Mouse (Mus musculus) embryonic facial prominence, embryonic 11.5 days (tissue): ENCODE measurements at regions not wholly inside any gene's neighbourhood (a gene's known extent, or its start where the extent isn't known, plus 50 kb on each side); places are given as distances from the start of the nearest gene placed in this dataset.

ENCODE experiments used
- ATAC-seq: fragments of 200-750 bp; cut with Nextera tagmentation; replicated peaks from 2 replicates; pipeline ENCODE4 v1.8.0; 2017; ENCODE audit warnings: low read depth; ENCODE audit not compliant: insufficient number of reproducible peaks, low FRiP score, low TSS enrichment
- DNase-seq: peaks from one replicate; pipeline ENCODE4 v3.0.0-alpha.2; 2015; ENCODE audit warnings: low spot score
- H3K27ac ChIP-seq: fragments of 300-500 bp; sonication (generic); replicated peaks from 2 replicates; pipeline ENCODE4 v1.5.1; 2014; ENCODE audit warnings: mild to moderate bottlenecking, low read depth, low read length, control low read depth
- H3K27me3 ChIP-seq: fragments of 300-500 bp; sonication (generic); 2 replicates; pipeline ENCODE4 v1.6.1; 2014; ENCODE audit warnings: mild to moderate bottlenecking, low read length, moderate library complexity, mixed read lengths; ENCODE audit not compliant: control insufficient read depth, insufficient read depth
- H3K36me3 ChIP-seq: fragments of 300-500 bp; sonication (generic); replicated peaks from 2 replicates; pipeline ENCODE4 v1.6.1; 2014; ENCODE audit warnings: low read depth, mild to moderate bottlenecking, low read length, moderate library complexity, mixed read lengths; ENCODE audit not compliant: control insufficient read depth, insufficient read depth
- H3K4me1 ChIP-seq: fragments of 300-500 bp; sonication (generic); 2 replicates; pipeline ENCODE4 v1.6.1; 2014; ENCODE audit warnings: low read length, mixed read lengths; ENCODE audit not compliant: control insufficient read depth, insufficient read depth
- H3K4me2 ChIP-seq: fragments of 300-500 bp; sonication (generic); 2 replicates; pipeline ENCODE4 v1.6.1; 2014; ENCODE audit warnings: low read depth, mild to moderate bottlenecking, control low read depth, low read length, moderate library complexity
- H3K4me3 ChIP-seq: fragments of 300-500 bp; sonication (generic); 2 replicates; pipeline ENCODE4 v1.5.1; 2014; ENCODE audit warnings: low read depth, low read length, control low read depth
- H3K9ac ChIP-seq: fragments of 300-500 bp; sonication (generic); replicated peaks from 2 replicates; pipeline ENCODE4 v1.6.1; 2014; ENCODE audit warnings: mild to moderate bottlenecking, control low read depth, low read length
- H3K9me3 ChIP-seq: fragments of 300-500 bp; sonication (generic); replicated peaks from 2 replicates; pipeline ENCODE4 v1.6.1; 2016; ENCODE audit warnings: mild to moderate bottlenecking, low read length, inconsistent platforms, mixed read lengths; ENCODE audit not compliant: control insufficient read depth
- WGBS: fragments of 180-500 bp; shearing (Covaris S2); extraction: QIAGEN DNeasy Blood & Tissue Kit; methylation state at CpG from one replicate; pipeline ENCODE4 v1.1.7; 2014; 5-methylcytosine and 5-hydroxymethylcytosine counted together

- Histone ChIP-seq H3K4me1 (no peaks in the 10 kb centered on the region), H3K36me3 (no peaks in the 10 kb centered on the region), H3K9ac (no peak overlapping the region), H3K9me3 (no peaks in the 10 kb centered on the region; the same call in 1 of the 2 replicates), H3K4me3 (no peak overlapping the region), H3K4me2 (no peak overlapping the region), H3K27me3 (no peaks in the 10 kb centered on the region), H3K27ac (no peak overlapping the region)
- whole genome bisulfite sequencing, result 86% methylated on average over 7 of the region's 7 CpGs
- DNase-seq (no peak), ATAC-seq (no peak)
Measured at GRCm38 (mm10) chr1:92292681-92293380, 97.3 kb upstream of the Hdac4 start.

- H3K4me3 ChIP-seq, result no peak overlapping the region
- H3K27me3 ChIP-seq, result no peaks in the 10 kb centered on the region
- ATAC-seq (no peak), DNase-seq (no peak)
- no peaks in the 10 kb centered on the region for H3K9me3 ChIP-seq
- WGBS, result 88% methylated on average over 1 of the region's 1 CpGs
- no peak overlapping the region for H3K27ac ChIP-seq
- H3K4me1 ChIP-seq, result no peaks in the 10 kb centered on the region
- no peak overlapping the region for H3K4me2 ChIP-seq
- H3K9ac ChIP-seq, result no peak overlapping the region
- H3K36me3 ChIP-seq, result no peaks in the 10 kb centered on the region
Measured at GRCm38 (mm10) chr1:92286966-92287342, 91.5 kb upstream of the Hdac4 start.

- no peak overlapping the region for H3K27ac ChIP-seq
- H3K9me3 ChIP-seq, result no peaks in the 10 kb centered on the region
- H3K4me2 ChIP-seq, result no peak overlapping the region
- no peak overlapping the region for H3K4me3 ChIP-seq
- DNase-seq, result no peak
- H3K27me3 ChIP-seq, result no peaks in the 10 kb centered on the region
- peak; percentile 56; the same call in 1 of the 2 replicates for ATAC-seq
- no peak overlapping the region for H3K9ac ChIP-seq
- H3K36me3 ChIP-seq, result no peaks in the 10 kb centered on the region
- no peaks in the 10 kb centered on the region for H3K4me1 ChIP-seq
- WGBS, result 65% methylated on average over 21 of the region's 21 CpGs
Measured at GRCm38 (mm10) chr1:92286013-92286965, 90.8 kb upstream of the Hdac4 start.

- H3K4me2 ChIP-seq, result no peak overlapping the region
- ATAC-seq, result no peak
- no peaks in the 10 kb centered on the region for H3K4me1 ChIP-seq
- H3K9me3 ChIP-seq, result no peaks in the 10 kb centered on the region
- no peaks in the 10 kb centered on the region for H3K36me3 ChIP-seq
- WGBS, result 83% methylated on average over 4 of the region's 4 CpGs
- no peak overlapping the region for H3K27ac ChIP-seq
- no peak for DNase-seq
- no peak overlapping the region for H3K4me3 ChIP-seq
- no peak overlapping the region for H3K9ac ChIP-seq
- H3K27me3 ChIP-seq, result no peaks in the 10 kb centered on the region
Measured at GRCm38 (mm10) chr1:92284155-92284554, 88.7 kb upstream of the Hdac4 start.

GRCm38 (mm10) chr1:92277199-92277747 is 81.8 kb upstream of the Hdac4 start:
- H3K27ac ChIP-seq, result no peak overlapping the region
- no peaks in the 10 kb centered on the region for H3K9me3 ChIP-seq
- no peaks in the 10 kb centered on the region for H3K27me3 ChIP-seq
- no peak for ATAC-seq
- 77% methylated on average over 5 of the region's 5 CpGs for WGBS
- DNase-seq, result no peak
- H3K4me2 ChIP-seq, result no peak overlapping the region
- no peak overlapping the region for H3K9ac ChIP-seq
- H3K4me3 ChIP-seq, result no peak overlapping the region
- H3K4me1 ChIP-seq, result no peaks in the 10 kb centered on the region
- no peaks in the 10 kb centered on the region for H3K36me3 ChIP-seq

GRCm38 (mm10) chr1:92275388-92275787 is 79.9 kb upstream of the Hdac4 start:
- H3K9me3 ChIP-seq, result no peaks in the 10 kb centered on the region
- ATAC-seq, result no peak

GRCm38 (mm10) chr1:92273760-92274159 is 78.3 kb upstream of the Hdac4 start:
- DNase-seq (no peak), ATAC-seq (no peak)
- WGBS, result 76% methylated on average over 2 of the region's 2 CpGs
- H3K27me3 ChIP-seq, result no peaks in the 10 kb centered on the region
- H3K4me2 ChIP-seq, result no peak overlapping the region
- H3K27ac ChIP-seq, result no peak overlapping the region
- no peaks in the 10 kb centered on the region for H3K36me3 ChIP-seq
- no peaks in the 10 kb centered on the region for H3K9me3 ChIP-seq
- no peaks in the 10 kb centered on the region for H3K4me1 ChIP-seq
- no peak overlapping the region for H3K4me3 ChIP-seq
- H3K9ac ChIP-seq, result no peak overlapping the region

More at GRCm38 (mm10) chr1:92275388-92275787, 79.9 kb upstream of the Hdac4 start:
- Histone ChIP-seq H3K4me2 (no peak overlapping the region), H3K36me3 (no peaks in the 10 kb centered on the region), H3K27ac (no peak overlapping the region), H3K9ac (no peak overlapping the region), H3K27me3 (no peaks in the 10 kb centered on the region), H3K4me1 (no peaks in the 10 kb centered on the region), H3K4me3 (no peak overlapping the region)
- DNase-seq, result no peak
- 77% methylated on average over 1 of the region's 1 CpGs for WGBS
